Mouse (Mus musculus): Measurements from ENCODE around the gene Rangap1. TPM values are rescaled to one million over a fixed set of nuclear protein-coding genes. Genes with fewer than 3 reads are reported as not detected.

Gene Rangap1
- 99.1 and 106 TPM in 2 replicates for polyA plus RNA-seq (2015; fragmentation: Nextera tagmentation; extraction: Ambion mirVana)

DNA sequence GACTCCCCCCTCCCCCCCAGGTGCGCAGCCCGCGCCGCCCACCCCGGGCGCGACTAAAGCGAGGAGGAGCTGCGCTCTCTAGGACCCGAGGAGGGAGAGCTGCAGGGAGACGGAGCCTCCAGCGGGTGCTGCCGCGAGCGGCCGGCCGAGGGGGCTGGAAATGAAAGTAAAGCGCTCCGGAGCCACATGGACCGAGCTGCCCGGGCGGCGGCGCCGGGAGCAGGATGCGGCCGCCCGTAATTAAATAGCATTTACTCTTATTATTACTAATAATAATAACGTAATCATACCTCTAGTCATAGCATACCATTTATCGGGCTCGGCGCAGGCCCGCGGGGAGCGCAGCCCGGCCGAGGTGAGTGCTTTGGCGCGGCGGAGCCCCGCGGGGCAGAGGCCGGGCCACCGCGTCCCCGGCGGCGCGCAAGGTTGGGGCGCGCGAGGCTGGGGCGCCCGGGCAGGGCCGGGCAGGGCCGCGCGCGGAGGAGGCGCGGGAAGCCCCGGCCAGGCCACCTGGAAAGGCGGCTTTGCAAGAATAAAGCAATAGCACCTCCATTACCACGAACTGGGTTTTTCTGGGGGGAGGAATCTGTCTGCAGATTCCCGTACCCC is at the start of gene Rangap1, which contains the start of gene Zc3h7b:
Gene Rangap1 (minus strand): TSS at position 539 of the 609 bp plus-strand sequence.
Gene Zc3h7b (plus strand): TSS at position 66 of the 609 bp plus-strand sequence.
- Histone ChIP-seq H3K4me1 (peaks cover 31% of the 10 kb centered on the region), H3K27ac (peak within 1 kb of the TSS; percentile 94), H3K9me3 (replicated peaks) (no peaks in the 10 kb centered on the region), H3K4me2 (peak within 1 kb of the TSS; percentile 84), H3K36me3 (no peaks in the 10 kb centered on the region), H3K27me3 (no peaks in the 10 kb centered on the region), H3K4me3 (replicated peaks) (peak within 1 kb of the TSS; percentile 93), H3K9ac (peak within 1 kb of the TSS; percentile 97)
- WGBS, result under 1% methylated on average over 63 of the region's 65 CpGs
- peak; percentile 81 for ATAC-seq (replicated peaks; ENCODE audit: low FRiP score)

DNA sequence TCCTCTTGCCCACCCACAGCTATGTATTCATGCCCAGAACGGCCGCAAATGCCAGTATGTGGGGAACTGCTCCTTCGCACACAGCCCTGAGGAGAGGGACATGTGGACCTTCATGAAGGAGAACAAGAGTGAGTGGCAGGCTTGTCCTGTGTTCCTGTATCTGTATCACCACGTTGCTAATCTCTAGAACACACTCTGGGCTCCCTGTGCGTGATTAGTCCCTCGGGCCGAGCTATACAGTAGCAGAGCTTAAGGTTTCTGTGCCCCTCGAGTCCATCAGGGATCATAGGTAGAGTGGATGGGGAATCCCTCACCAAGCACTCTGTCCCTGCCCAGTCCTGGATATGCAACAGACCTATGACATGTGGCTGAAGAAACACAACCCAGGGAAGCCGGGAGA is 47.1 kb upstream of the Rangap1 start:
- H3K27me3 ChIP-seq, result no peaks in the 10 kb centered on the region
- H3K4me2 ChIP-seq, result no peak overlapping the region
- no peak for ATAC-seq (replicated peaks; ENCODE audit: low FRiP score)
- H3K4me1 ChIP-seq, result no peaks in the 10 kb centered on the region
- no peak overlapping the region for H3K27ac ChIP-seq
- no peaks in the 10 kb centered on the region for H3K9me3 ChIP-seq (replicated peaks)
- no peak overlapping the region for H3K9ac ChIP-seq
- H3K36me3 ChIP-seq, result peaks cover 77% of the 10 kb centered on the region
- WGBS, result 93% methylated on average over 9 of the region's 9 CpGs
- H3K4me3 ChIP-seq (replicated peaks), result no peak overlapping the region

DNA sequence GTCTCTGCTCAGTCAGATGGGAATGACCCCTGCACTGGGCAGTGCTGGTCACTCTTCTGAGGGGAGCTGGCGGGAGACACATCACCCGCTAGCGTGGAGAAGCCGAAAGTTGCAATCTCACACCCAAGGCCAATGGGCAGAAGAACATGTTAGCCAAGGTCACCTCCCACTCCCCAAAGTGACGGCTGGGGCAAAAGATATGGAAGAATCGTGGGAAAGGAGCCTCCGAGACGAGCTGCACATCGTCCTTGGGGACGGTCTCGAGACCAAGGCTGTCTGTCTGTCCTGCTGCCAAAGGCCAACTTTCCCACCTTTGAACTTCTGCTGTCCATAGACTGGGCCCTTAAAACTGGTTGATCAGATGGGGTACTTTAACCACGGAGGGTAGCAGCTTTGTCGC is 42.2 kb upstream of the Rangap1 start:
- Histone ChIP-seq H3K4me2 (no peak overlapping the region), H3K9ac (no peak overlapping the region), H3K27me3 (no peaks in the 10 kb centered on the region), H3K9me3 (replicated peaks) (no peaks in the 10 kb centered on the region), H3K4me1 (peaks cover 8% of the 10 kb centered on the region), H3K36me3 (peaks cover 92% of the 10 kb centered on the region), H3K4me3 (replicated peaks) (no peak overlapping the region), H3K27ac (no peak overlapping the region)
- 89% methylated on average over 13 of the region's 13 CpGs for WGBS
- no peak for ATAC-seq (replicated peaks; ENCODE audit: low FRiP score)

DNA sequence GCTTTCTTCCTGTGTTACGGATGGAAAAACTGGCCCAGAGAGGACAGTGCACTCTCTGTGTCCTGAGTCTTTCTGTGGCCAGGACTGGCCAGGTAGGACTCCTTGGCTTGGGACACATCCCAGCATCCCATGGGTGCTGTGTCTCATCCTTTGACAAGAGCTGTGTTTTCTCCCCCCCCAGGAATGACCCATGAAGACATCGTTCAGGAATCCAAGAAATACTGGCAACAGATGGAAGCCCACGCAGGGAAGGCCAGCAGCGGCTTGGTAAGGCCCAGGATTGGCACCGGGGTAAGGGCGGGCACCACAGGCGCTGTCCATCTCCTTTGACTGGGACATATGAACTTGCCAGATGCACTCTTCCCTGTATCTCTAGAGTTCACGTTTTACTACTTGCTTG is 40.4 kb upstream of the Rangap1 start:
- H3K36me3 ChIP-seq, result peaks cover 92% of the 10 kb centered on the region
- no peak overlapping the region for H3K4me2 ChIP-seq
- no peaks in the 10 kb centered on the region for H3K27me3 ChIP-seq
- H3K9ac ChIP-seq, result no peak overlapping the region
- H3K4me3 ChIP-seq (replicated peaks), result no peak overlapping the region
- H3K9me3 ChIP-seq (replicated peaks), result no peaks in the 10 kb centered on the region
- H3K4me1 ChIP-seq, result peaks cover 8% of the 10 kb centered on the region
- H3K27ac ChIP-seq, result no peak overlapping the region
- ATAC-seq (replicated peaks; ENCODE audit: low FRiP score), result no peak
- 97% methylated on average over 8 of the region's 8 CpGs for WGBS

DNA sequence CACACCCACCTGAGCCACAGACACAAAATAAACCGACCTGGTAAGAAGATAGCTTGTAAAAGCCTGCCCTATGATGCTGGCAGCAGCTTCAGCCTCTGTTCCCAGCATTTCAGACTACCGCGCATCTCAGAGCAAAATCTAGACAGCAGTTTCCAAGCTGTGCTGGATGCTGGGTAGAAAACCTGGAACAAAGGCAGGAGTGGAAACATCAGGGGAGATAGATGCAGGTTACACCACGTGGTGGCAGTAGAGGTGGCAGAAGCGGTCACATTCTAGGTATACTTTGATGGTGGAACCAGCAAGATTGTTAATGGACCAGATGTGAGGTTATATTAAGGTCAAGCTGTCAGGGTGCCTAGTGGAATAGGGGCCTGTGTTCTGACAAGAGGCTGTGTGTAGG is 39.4 kb upstream of the Rangap1 start:
- H3K27me3 ChIP-seq, result no peaks in the 10 kb centered on the region
- H3K9ac ChIP-seq, result no peak overlapping the region
- H3K9me3 ChIP-seq (replicated peaks), result no peaks in the 10 kb centered on the region
- H3K36me3 ChIP-seq, result peaks cover 93% of the 10 kb centered on the region
- no peak overlapping the region for H3K4me2 ChIP-seq
- peak overlapping the region; percentile 32; the same call in 1 of the 2 replicates for H3K27ac ChIP-seq
- ATAC-seq (replicated peaks; ENCODE audit: low FRiP score), result 0 out of 2 replicates have a peak, but pooled peaks have one; percentile 30
- 44% methylated on average over 5 of the region's 5 CpGs for WGBS
- no peak overlapping the region for H3K4me3 ChIP-seq (replicated peaks)
- H3K4me1 ChIP-seq, result peaks cover 8% of the 10 kb centered on the region

DNA sequence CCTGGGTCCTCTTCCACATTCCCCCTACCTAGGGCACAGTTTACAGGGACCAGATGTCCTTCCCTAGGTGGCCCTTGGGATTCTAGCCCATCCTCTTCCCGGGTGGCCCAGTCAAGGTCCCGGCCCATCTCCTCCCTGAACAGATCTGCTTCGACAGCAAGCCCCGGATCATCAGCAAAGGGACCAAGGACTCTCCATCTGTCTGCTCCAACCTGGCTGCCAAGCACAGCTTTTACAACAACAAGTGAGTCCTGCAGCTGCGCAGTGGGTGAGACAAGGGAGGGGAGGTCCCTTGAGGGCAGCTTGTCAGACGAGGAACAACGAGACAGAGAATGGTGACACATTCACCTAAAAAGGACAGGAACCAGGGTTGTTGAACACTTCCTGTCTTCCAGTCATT is 36.5 kb upstream of the Rangap1 start:
- H3K27me3 ChIP-seq, result no peaks in the 10 kb centered on the region
- no peaks in the 10 kb centered on the region for H3K9me3 ChIP-seq (replicated peaks)
- WGBS, result 82% methylated on average over 7 of the region's 7 CpGs

DNA sequence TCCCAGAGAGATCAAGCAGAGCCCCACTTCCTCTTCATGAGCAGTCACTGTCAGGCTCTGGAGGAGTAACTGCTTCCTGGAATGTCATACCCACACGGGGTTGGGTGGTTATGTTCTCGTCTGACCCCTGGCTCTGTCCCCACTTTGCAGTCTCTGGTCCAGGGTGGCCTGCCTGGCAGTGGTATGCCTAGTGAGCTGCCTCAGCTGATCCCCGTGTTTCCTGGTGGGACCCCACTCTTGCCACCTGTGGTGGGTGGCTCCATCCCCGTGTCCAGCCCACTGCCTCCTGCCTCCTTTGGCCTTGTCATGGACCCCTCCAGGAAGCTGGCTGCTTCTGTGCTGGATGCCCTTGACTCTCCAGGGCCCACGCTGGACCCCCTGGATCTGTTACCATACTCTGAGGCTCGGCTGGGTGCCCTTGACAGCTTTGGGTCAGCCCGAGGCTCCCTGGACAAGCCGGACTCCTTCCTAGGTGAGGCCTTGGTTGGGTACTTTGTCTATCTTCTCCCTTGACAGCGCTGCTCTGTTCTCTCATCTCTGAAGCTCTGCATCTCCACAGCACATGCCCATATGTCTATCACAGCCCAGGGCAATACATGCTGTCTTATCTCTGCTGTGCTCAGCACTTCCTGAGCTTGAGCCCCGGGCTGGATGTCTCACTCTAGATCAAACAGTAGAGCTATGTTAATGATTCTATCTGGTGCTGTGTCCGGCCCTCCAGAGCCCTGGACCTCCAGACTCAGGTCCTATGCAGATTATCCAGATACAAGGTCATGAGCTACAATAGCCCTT is 31.5 kb upstream of the Rangap1 start:
- peaks cover 9% of the 10 kb centered on the region; the same call in 1 of the 2 replicates for H3K4me1 ChIP-seq
- 87% methylated on average over 11 of the region's 11 CpGs for WGBS
- H3K4me2 ChIP-seq, result no peak overlapping the region
- H3K36me3 ChIP-seq, result peaks cover 100% of the 10 kb centered on the region
- no peak for ATAC-seq (replicated peaks; ENCODE audit: low FRiP score)
- no peaks in the 10 kb centered on the region for H3K9me3 ChIP-seq (replicated peaks)
- H3K27ac ChIP-seq, result no peak overlapping the region
- H3K4me3 ChIP-seq (replicated peaks), result no peak overlapping the region
- no peak overlapping the region for H3K9ac ChIP-seq
- no peaks in the 10 kb centered on the region for H3K27me3 ChIP-seq

More for the DNA sequence above, 36.5 kb upstream of the Rangap1 start:
- no peak overlapping the region for H3K4me2 ChIP-seq
- peaks cover 96% of the 10 kb centered on the region for H3K36me3 ChIP-seq
- no peak overlapping the region for H3K9ac ChIP-seq
- no peak for ATAC-seq (replicated peaks; ENCODE audit: low FRiP score)
- peaks cover 8% of the 10 kb centered on the region for H3K4me1 ChIP-seq
- no peak overlapping the region for H3K4me3 ChIP-seq (replicated peaks)
- no peak overlapping the region for H3K27ac ChIP-seq

DNA sequence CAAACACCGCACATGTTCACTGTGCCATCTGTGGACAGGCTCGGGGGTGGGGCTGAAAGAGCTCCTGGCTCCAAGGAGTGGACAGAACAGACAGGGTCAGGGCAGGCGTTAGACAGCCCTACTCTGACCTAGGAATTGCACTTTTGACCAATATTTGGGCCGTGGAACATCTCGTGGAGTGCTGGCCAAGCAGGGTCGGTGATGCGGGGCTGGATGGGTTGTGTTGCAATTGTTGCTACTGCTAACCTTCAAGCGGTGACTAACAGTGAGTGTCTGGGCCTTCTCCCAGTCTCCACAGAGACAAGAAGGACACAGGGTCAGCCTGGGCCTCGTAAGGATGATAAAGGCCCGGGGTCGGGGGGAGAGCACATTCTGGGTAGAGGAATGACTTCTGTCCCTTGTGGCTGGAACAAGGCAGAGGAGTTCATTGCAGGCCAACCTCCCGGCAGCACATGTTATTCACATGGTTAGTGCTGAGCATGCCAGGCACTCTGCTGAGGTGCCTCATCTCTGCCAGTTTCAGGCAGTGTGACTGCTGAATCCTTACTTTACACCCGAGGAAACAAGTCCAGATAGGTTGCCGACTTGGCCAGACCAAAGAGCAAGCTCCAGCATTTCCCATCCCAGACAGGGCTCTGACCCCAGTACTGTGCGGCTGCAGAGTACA is 29.3 kb upstream of the Rangap1 start:
- Histone ChIP-seq H3K4me2 (no peak overlapping the region), H3K4me3 (replicated peaks) (no peak overlapping the region), H3K9ac (no peak overlapping the region), H3K27me3 (no peaks in the 10 kb centered on the region), H3K4me1 (peaks cover 9% of the 10 kb centered on the region; the same call in 1 of the 2 replicates), H3K36me3 (peaks cover 96% of the 10 kb centered on the region), H3K27ac (no peak overlapping the region), H3K9me3 (replicated peaks) (no peaks in the 10 kb centered on the region)
- 85% methylated on average over 15 of the region's 15 CpGs for whole genome bisulfite sequencing
- no peak for ATAC-seq (replicated peaks; ENCODE audit: low FRiP score)

DNA sequence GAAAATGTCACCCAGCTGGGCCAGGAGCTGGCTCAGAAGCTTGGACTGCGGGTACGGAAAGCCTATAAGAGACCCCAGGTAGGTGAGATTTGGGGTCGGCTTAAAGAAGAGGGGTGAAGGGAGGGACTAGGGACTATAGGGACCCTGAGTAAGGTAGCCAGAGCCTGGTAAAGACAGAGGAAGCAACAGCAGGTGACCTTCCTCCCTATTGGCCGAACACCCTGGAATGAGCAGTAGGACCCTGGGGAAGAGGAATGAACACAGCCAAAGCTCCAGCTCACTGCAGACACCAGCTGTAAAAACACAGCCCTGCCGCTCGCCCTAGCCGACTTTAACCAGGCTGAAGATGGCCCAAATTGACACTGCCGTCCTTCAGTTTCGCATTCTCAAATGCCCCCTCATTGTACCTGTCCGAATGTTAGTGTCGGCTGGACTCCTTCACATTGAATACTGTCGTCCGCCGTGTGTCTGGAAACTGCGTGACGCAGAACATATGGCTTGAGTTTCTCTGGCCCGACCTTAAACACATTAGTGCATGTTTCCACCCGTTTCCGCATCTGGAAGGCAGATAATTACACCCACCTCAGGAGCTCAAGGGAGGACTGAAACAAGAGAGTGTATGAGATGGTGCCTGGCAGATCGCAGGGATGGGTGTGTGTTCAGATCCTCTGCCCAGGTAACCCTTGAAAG is 27.2 kb upstream of the Rangap1 start:
- Histone ChIP-seq H3K4me3 (replicated peaks) (no peak overlapping the region), H3K36me3 (peaks cover 90% of the 10 kb centered on the region), H3K27me3 (no peaks in the 10 kb centered on the region), H3K9ac (no peak overlapping the region), H3K27ac (peak overlapping the region; percentile 39), H3K4me1 (peaks cover 12% of the 10 kb centered on the region; the same call in 1 of the 2 replicates), H3K4me2 (no peak overlapping the region), H3K9me3 (replicated peaks) (no peaks in the 10 kb centered on the region)
- ATAC-seq (replicated peaks; ENCODE audit: low FRiP score), result no peak
- WGBS, result 52% methylated on average over 20 of the region's 20 CpGs

DNA sequence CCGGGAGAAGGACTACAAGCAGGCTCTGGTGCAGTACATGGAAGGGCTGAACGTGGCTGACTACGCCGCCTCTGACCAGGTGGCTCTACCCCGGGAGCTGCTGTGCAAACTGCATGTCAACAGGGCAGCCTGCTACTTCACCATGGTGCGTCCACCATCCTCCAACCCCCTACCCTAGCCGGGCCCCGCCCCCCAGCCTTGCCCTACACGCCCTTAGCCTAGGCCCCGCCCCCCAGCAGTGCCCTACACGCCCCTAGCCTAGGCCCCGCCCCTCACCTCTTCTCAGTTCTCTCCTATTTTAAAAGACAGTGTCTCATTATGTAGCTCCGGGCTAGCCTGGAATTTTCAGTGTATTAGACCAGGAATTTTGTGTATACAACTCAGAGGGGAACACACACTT is 23.7 kb upstream of the Rangap1 start:
- no peak overlapping the region for H3K4me2 ChIP-seq
- 63% methylated on average over 13 of the region's 13 CpGs for WGBS
- H3K9ac ChIP-seq, result no peak overlapping the region
- ATAC-seq (replicated peaks; ENCODE audit: low FRiP score), result no peak; the same call in 1 of the 2 replicates
- no peak overlapping the region for H3K27ac ChIP-seq
- no peaks in the 10 kb centered on the region for H3K27me3 ChIP-seq
- H3K9me3 ChIP-seq (replicated peaks), result no peaks in the 10 kb centered on the region
- peaks cover 25% of the 10 kb centered on the region for H3K4me1 ChIP-seq
- no peak overlapping the region for H3K4me3 ChIP-seq (replicated peaks)
- peaks cover 55% of the 10 kb centered on the region for H3K36me3 ChIP-seq

DNA sequence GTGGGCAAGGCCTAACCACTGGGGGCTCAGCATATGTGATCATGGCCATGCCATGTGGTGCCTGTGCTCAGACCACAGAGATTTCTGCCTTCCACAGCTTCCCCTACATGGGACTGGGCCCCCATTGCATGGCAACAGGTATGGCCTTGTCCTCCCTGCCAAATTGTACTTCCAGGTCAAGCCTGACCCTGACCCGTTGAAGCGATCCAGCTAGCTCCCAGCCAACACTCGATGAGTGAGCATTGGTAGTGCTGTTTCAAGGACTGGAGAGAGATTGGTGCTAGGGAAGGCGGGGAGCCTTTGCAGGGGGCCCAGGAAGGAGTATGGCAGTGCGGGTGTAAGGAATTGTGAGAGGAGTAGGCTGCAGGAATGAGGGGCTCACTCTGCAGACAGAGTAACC is 21.1 kb upstream of the Rangap1 start:
- H3K9ac ChIP-seq, result no peak overlapping the region
- no peaks in the 10 kb centered on the region for H3K9me3 ChIP-seq (replicated peaks)
- H3K27me3 ChIP-seq, result no peaks in the 10 kb centered on the region
- H3K4me2 ChIP-seq, result no peak overlapping the region
- no peak overlapping the region for H3K4me3 ChIP-seq (replicated peaks)
- 87% methylated on average over 5 of the region's 5 CpGs for WGBS
- no peak for ATAC-seq (replicated peaks; ENCODE audit: low FRiP score)
- H3K36me3 ChIP-seq, result peaks cover 34% of the 10 kb centered on the region
- peaks cover 16% of the 10 kb centered on the region for H3K4me1 ChIP-seq
- no peak overlapping the region for H3K27ac ChIP-seq
